Mouse (Mus musculus) liver, postnatal 0 days (tissue): Measurements from ENCODE around the gene S1pr2.

Experiments
- CTCF ChIP-seq: sonication (generic); IDR thresholded peaks from 2 replicates; pipeline ENCODE4 v1.5.1; 2016; ENCODE audit warnings: antibody characterized with exemption, low read depth
- EP300 ChIP-seq: IDR thresholded peaks from 2 replicates; pipeline ENCODE4 v1.6.1; 2016; ENCODE audit warnings: antibody characterized with exemption, low read depth, mild to moderate bottlenecking

DNA sequence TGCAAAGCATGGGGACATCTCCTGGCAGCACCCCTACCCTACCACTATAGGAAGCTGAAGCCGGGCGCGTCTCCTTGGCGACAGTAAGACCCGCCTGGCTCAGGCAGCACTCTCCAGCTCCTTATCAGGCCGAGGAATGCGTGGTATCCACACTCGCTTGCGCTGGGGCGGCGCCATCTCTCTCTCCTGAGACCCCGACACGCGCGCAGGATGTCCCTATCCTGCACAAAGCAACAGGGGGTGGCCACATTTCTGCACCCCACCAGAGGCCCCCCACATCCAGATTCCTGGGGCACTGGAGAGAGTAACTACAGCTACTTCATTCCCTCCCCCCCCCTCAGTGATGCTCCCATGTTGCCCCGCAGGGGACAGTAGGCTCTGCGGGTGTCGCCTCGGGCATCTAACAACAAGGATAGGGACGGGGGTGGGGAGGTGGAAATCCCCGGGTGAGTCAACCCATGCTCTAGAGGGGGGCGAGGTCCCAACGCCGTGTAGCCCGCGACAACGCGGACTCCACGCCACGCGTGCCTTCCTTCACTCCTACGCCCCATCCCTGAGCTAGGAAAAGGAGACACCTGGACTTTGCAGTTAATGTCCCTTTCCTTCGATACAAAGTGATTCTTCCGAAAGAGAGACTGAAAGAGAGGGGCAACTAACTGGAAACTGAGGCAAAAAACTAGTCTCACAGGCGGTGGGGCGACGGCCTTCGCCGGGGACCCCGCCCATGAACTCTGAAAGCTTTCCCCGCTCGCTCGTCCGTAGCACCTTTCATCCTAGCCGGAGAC is 958 bp downstream of the S1pr2 start:
- TF ChIP-seq EP300 (no peak), CTCF (no peak)
